Mouse (Mus musculus) layer of hippocampus, adult 18-20 months (tissue): ENCODE measurements around the gene Swt1. TPM values are rescaled to one million over a fixed set of nuclear protein-coding genes. Genes with fewer than 3 reads are reported as not detected.
"Not testable (repeated sequence)": the region's sequence is repeated elsewhere in the genome, so short reads cannot be mapped to it uniquely, and the experiment has no call there.

Experiments used
- DNase-seq, 2 experiments: peaks; one replicate each; pipeline ENCODE4 v3.0.0; 2022; ENCODE audit warnings: low spot score in 2 of 2
- long read RNA-seq: library from polyadenylated mRNA; stranded (forward); transcript quantifications from one replicate; pipeline ENCODE4 v2.0.0, GENCODE M21; 2021
- total RNA-seq, 2 experiments: library from RNA; stranded (reverse); gene quantifications; 2 replicates each; pipeline ENCODE4 v1.2.3; 2021

Gene Swt1
- total RNA-seq = 10 to 100 TPM; 15.4 to 17.1 TPM
- long read RNA-seq, transcript Swt1-201 (20 exons, 3,688 nt) = major isoform, 7 of 10 reads
- long read RNA-seq, partial matches to known transcripts = 1 of 10 reads
- long read RNA-seq, other reads (novel, unspliced or antisense) = 2 of 10 reads

- DNase-seq = peak; percentile 99
Measured at GRCm38 (mm10) chr1:151428263-151429221, at the start of gene Swt1, which contains the start of gene Trmt1l. TSS of gene Swt1 (minus strand) at chr1:151428455. TSS of gene Trmt1l (plus strand) at chr1:151428542.

- not testable (repeated sequence) for DNase-seq
Measured at GRCm38 (mm10) chr1:151472386-151472785, 44.1 kb upstream of the Swt1 start.

GRCm38 (mm10) chr1:151471429-151471828, 43.2 kb upstream of the Swt1 start:
- DNase-seq = no peak

- no peak for DNase-seq
Measured at GRCm38 (mm10) chr1:151466571-151466970, 38.3 kb upstream of the Swt1 start.

- no peak for DNase-seq
Measured at GRCm38 (mm10) chr1:151464914-151465313, 36.7 kb upstream of the Swt1 start.

- DNase-seq = no peak
Measured at GRCm38 (mm10) chr1:151461265-151461664, 33.0 kb upstream of the Swt1 start.

- no peak for DNase-seq
Measured at GRCm38 (mm10) chr1:151457087-151457486, 28.8 kb upstream of the Swt1 start.

- DNase-seq = no peak
Measured at GRCm38 (mm10) chr1:151451946-151452345, 23.7 kb upstream of the Swt1 start.

- DNase-seq = no peak
Measured at GRCm38 (mm10) chr1:151450851-151451250, 22.6 kb upstream of the Swt1 start.

- no peak for DNase-seq
Measured at GRCm38 (mm10) chr1:151449866-151450265, 21.6 kb upstream of the Swt1 start.

- no peak for DNase-seq
Measured at GRCm38 (mm10) chr1:151435431-151435830, 7.2 kb upstream of the Swt1 start.

- DNase-seq = no peak
Measured at GRCm38 (mm10) chr1:151429316-151429715, 1.1 kb upstream of the Swt1 start.

GRCm38 (mm10) chr1:151427888-151428262, 380 bp downstream of the Swt1 start:
- no peak for DNase-seq

- DNase-seq = no peak
Measured at GRCm38 (mm10) chr1:151426947-151427600, 1.2 kb downstream of the Swt1 start.

- no peak for DNase-seq
Measured at GRCm38 (mm10) chr1:151422178-151422577, 6.1 kb downstream of the Swt1 start.

- DNase-seq = no peak
Measured at GRCm38 (mm10) chr1:151409827-151410226, 18.4 kb downstream of the Swt1 start.

GRCm38 (mm10) chr1:151390029-151390428, 38.2 kb downstream of the Swt1 start:
- no peak for DNase-seq

- no peak for DNase-seq
Measured at GRCm38 (mm10) chr1:151377353-151377752, 50.9 kb downstream of the Swt1 start.

GRCm38 (mm10) chr1:151372823-151373222, 55.4 kb downstream of the Swt1 start:
- DNase-seq = no peak

GRCm38 (mm10) chr1:151371543-151371942, 56.7 kb downstream of the Swt1 start:
- no peak for DNase-seq

- no peak for DNase-seq
Measured at GRCm38 (mm10) chr1:151370573-151370972, 57.7 kb downstream of the Swt1 start.

- no peak for DNase-seq
Measured at GRCm38 (mm10) chr1:151368444-151368843, 59.8 kb downstream of the Swt1 start.
